Mouse (Mus musculus): ENCODE measurements around the gene Gm49320. TPM values are rescaled to one million over a fixed set of nuclear protein-coding genes. Genes with fewer than 3 reads are reported as not detected.

Gene Gm49320
- 0.34 and 0.79 TPM in 2 replicates for polyA plus RNA-seq (2015; fragmentation: Nextera tagmentation; extraction: Ambion mirVana)

DNA sequence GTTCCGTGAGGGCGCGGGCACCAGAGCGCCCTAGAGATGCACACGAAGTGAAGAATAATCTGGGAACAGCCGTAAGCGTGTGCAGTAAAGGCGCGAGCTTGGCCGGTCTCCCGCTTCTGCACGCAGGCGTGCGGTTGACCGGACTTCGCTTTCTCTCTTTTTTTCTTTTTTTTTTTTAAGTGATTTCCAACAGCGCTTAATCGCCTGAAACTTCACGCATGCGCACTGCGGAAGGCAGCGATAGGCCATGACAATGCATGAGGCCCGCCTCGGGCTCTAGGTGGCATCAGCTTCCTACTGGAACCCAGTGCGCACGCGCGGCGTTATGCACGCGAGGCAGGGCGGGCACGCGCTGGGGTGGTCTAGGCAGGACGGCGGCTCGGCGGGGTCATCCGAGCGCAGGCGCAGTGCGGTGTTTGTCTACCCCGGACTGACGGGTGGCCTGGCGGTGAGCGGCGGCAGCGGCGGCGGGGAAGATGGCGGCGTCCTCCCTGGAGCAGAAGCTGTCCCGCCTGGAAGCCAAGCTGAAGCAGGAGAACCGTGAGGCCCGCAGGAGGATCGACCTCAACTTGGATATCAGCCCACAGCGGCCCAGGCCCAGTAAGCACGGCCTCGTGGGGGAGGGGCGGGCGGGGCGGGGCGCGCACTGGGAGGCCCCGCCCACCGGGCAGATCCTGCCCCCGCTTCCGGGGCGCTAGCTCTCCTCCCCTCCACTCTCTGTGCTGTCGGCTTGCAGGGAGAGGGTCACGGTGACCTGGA, at the start of gene Gm49320, which contains the start of gene Map2k7:
Gene Gm49320, plus strand, starts transcription at position 432 of the 759 bp plus-strand sequence.
Gene Map2k7, plus strand, starts transcription at position 307 of the 759 bp plus-strand sequence.
- Histone ChIP-seq H3K9ac (peak within 1 kb of the TSS; percentile 78), H3K4me3 (peak within 1 kb of the TSS; percentile 82), H3K36me3 (peaks cover 14% of the 10 kb centered on the region), H3K4me2 (peak within 1 kb of the TSS; percentile 72), H3K4me1 (replicated peaks) (peaks cover 27% of the 10 kb centered on the region), H3K27ac (peak within 1 kb of the TSS; percentile 93), H3K9me3 (replicated peaks) (no peaks in the 10 kb centered on the region), H3K27me3 (no peaks in the 10 kb centered on the region)
- ATAC-seq (replicated peaks; ENCODE audit: insufficient number of reproducible peaks, insufficient read depth, low FRiP score, low read depth), result peak; percentile 95
- WGBS, result under 1% methylated on average over 65 of the region's 71 CpGs

DNA sequence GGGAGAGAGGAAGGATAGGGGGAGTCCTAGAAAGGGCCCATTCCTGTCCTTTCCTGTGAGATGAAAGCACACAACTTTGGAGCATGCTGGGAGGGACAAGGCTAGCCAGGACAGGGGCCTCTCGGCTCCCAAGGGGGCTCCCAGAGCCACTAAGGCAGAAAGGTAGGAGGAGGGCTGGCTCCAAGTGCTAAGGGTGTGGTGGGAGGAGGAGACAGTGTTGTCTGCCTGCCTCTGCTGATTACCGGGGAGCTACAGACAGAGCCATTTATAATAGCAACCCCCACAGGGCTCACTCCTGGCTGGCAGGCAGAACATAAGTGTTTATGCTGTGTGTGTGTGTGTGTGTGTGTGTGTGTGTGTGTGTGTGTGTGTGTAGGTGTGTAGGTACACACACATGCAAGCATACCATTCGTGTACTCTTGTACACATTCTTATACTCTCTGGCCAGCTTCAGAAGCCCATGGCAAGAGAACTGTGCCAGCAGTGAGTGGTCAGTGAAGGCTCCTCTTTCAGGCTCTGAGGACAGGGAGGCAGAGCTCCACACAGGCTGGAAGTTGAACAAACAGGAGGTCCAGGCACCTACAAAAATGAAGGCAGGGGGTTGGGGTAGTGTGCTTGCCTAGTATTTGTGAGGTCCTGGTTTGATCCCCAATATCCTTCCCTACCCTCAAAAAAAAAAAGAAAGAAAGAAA, 49.5 kb upstream of the Gm49320 start:
- H3K36me3 ChIP-seq, result peaks cover 23% of the 10 kb centered on the region
- no peak overlapping the region for H3K4me3 ChIP-seq
- no peak overlapping the region for H3K27ac ChIP-seq
- ATAC-seq (replicated peaks; ENCODE audit: insufficient number of reproducible peaks, insufficient read depth, low FRiP score, low read depth), result no peak
- H3K4me2 ChIP-seq, result no peak overlapping the region
- H3K9me3 ChIP-seq (replicated peaks), result no peaks in the 10 kb centered on the region
- H3K27me3 ChIP-seq, result no peaks in the 10 kb centered on the region
- H3K9ac ChIP-seq, result no peak overlapping the region
- peaks cover 8% of the 10 kb centered on the region for H3K4me1 ChIP-seq (replicated peaks)
- 44% methylated on average over 3 of the region's 3 CpGs for WGBS

DNA sequence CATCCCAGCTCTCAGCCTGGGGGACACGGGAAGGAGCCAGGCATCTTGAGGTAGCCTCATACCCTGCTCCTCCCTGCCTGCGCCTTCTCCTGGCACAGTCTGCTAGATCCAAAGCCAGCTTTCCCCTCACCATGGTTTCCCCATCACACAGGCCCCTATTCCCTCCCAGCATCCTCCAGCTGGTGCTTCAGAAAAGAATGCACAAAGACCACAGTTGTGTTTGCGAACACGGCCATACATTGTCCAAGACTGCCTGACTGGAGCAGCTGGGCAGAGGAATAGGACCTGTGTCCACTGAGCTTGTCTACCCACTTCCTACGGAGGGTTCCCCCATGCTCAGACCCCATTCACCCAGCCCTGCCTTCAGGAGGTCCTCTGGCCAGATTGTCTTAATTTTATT, 46.4 kb upstream of the Gm49320 start:
- Histone ChIP-seq H3K27me3 (no peaks in the 10 kb centered on the region), H3K4me1 (replicated peaks) (peaks cover 8% of the 10 kb centered on the region), H3K36me3 (peaks cover 7% of the 10 kb centered on the region; the same call in 1 of the 2 replicates), H3K4me3 (no peak overlapping the region), H3K4me2 (no peak overlapping the region), H3K27ac (no peak overlapping the region), H3K9me3 (replicated peaks) (no peaks in the 10 kb centered on the region), H3K9ac (no peak overlapping the region)
- 72% methylated on average over 5 of the region's 5 CpGs for WGBS
- no peak for ATAC-seq (replicated peaks; ENCODE audit: insufficient number of reproducible peaks, insufficient read depth, low FRiP score, low read depth)

DNA sequence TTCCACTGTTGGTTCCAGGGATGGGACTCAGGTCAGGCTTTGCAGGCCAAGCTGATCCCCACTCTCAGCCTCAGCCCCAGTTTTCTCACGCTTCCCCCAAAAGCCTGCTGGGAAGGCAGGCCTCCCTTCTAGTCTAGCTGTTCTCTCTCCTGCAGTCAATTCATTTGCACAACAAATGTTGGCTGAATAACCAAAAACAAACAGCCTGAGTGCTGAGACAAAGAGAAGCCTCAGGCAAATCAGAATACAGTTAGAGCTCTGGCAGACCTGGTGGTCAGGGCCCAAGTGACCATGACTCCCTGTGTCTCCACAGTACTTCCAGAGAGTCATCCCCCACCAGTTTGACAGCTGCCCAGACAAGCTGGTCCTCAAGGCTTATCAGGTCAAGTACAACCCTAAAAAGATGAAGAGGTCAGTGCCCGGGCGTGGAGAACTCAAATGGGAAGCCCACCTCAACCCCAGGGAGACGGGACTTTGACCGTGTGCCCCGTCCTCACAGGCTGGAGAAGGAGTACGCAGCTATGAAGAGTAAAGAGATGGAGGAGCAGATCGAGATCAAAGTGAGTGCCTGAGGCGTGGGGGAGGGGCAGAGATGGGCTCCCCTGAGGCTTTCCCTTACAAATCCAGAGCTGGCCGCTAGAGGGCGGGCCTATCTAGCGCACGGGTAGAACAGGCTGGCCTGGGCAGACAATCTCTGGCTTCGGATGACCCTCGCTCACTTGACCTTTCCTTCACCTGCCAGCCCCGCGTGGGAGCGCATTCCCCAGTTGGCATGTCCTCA, 45.7 kb upstream of the Gm49320 start:
- 11% methylated on average over 18 of the region's 18 CpGs for WGBS
- H3K27me3 ChIP-seq, result no peaks in the 10 kb centered on the region
- peak overlapping the region; percentile 17; the same call in 1 of the 2 replicates for H3K4me2 ChIP-seq
- H3K36me3 ChIP-seq, result 0 out of 2 replicates have a peak, but pooled peaks cover 5% of the 10 kb centered on the region
- H3K4me3 ChIP-seq, result no peak overlapping the region
- no peak overlapping the region for H3K9ac ChIP-seq
- H3K27ac ChIP-seq, result no peak overlapping the region
- H3K9me3 ChIP-seq (replicated peaks), result no peaks in the 10 kb centered on the region
- H3K4me1 ChIP-seq (replicated peaks), result peaks cover 8% of the 10 kb centered on the region
- peak; percentile 82 for ATAC-seq (replicated peaks; ENCODE audit: insufficient number of reproducible peaks, insufficient read depth, low FRiP score, low read depth)

DNA sequence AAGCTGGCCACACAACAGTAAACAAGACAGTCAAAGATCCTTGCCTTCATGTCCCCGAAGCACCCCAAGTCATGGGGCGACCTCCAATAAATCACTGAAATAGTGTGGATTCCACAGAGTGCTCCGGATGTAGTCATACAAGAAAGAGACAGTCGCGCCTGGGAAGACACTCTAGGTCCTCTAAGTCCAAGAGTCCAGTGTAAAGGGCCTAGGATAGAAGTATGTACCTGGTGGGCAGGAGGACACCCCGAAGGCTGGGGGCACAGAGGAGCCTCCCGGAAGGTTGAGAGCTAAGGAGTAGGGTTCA, 45.1 kb upstream of the Gm49320 start:
- Histone ChIP-seq H3K4me3 (no peak overlapping the region), H3K36me3 (0 out of 2 replicates have a peak, but pooled peaks cover 5% of the 10 kb centered on the region), H3K4me1 (replicated peaks) (peaks cover 8% of the 10 kb centered on the region), H3K4me2 (peak overlapping the region; percentile 17; the same call in 1 of the 2 replicates), H3K27me3 (no peaks in the 10 kb centered on the region), H3K9ac (no peak overlapping the region), H3K9me3 (replicated peaks) (no peaks in the 10 kb centered on the region), H3K27ac (no peak overlapping the region)
- 51% methylated on average over 7 of the region's 7 CpGs for WGBS
- ATAC-seq (replicated peaks; ENCODE audit: insufficient number of reproducible peaks, insufficient read depth, low FRiP score, low read depth), result no peak

DNA sequence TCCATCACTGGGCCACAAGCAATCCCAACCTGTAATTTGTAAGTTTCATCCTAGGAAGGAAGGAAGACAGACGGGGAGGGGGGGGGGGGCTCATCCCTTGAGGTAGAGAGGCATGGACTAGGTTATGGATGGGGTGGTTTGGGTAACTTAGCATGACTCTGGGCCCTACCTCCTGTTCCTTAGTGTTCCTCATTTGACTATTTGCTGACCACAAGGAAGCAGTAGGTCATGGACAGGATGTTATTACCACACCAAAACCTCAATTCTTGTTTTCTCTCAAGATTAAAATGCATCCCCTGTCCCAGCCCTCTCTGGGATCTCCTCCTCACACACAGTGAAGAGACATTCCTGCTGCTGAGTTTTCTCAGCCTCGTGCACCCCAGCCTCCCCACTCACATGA, 37.3 kb upstream of the Gm49320 start:
- Histone ChIP-seq H3K9me3 (replicated peaks) (no peaks in the 10 kb centered on the region), H3K4me3 (no peak overlapping the region), H3K27me3 (peaks cover 20% of the 10 kb centered on the region), H3K4me1 (replicated peaks) (peaks cover 6% of the 10 kb centered on the region), H3K36me3 (no peaks in the 10 kb centered on the region), H3K27ac (no peak overlapping the region), H3K4me2 (no peak overlapping the region), H3K9ac (no peak overlapping the region)
- ATAC-seq (replicated peaks; ENCODE audit: insufficient number of reproducible peaks, insufficient read depth, low FRiP score, low read depth), result no peak
- WGBS, result 54% methylated on average over 2 of the region's 2 CpGs

DNA sequence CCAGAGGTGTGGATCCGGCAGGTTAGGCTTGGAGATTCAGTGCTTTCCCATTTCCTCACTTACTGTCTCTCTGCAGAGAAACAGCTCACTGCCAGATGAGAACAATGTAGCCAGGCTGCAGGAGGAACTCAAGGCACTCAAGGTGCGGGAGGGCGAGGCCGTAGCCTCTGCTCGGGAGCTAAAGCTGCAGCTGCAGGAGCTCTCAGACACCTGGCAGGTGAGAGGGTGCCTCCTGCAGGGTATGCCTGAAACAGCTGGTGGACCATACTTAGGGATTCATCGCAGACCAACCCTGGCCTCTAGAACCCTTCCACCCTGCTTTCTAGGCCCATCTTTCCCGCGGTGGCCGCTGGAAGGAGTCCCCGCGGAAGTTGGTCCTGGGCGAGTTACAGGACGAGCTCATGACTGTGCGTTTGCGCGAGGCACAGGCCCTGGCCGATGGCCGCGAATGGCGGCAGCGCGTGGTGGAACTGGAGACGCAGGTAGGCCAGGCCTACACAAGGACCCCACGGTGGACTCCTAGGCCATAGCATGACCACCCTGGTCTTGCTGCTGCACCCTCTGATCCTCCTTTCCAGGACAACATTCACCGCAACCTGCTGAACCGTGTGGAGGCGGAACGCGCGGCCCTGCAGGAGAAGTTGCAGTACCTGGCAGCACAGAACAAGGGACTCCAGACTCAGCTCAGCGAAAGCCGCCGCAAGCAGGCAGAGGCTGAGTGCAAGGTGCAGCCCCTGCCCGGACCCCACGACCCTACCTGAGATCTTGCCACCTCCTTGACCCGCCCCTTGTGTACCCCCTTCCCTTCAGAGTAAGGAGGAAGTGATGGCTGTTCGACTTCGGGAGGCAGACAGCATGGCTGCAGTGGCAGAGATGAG, 33.2 kb upstream of the Gm49320 start:
- peaks cover 35% of the 10 kb centered on the region for H3K27me3 ChIP-seq
- 28% methylated on average over 38 of the region's 38 CpGs for WGBS
- H3K9me3 ChIP-seq (replicated peaks), result no peaks in the 10 kb centered on the region
- no peak overlapping the region for H3K9ac ChIP-seq
- H3K4me2 ChIP-seq, result peak overlapping the region; percentile 53
- no peak overlapping the region for H3K27ac ChIP-seq
- peaks cover 14% of the 10 kb centered on the region for H3K4me1 ChIP-seq (replicated peaks)
- no peak for ATAC-seq (replicated peaks; ENCODE audit: insufficient number of reproducible peaks, insufficient read depth, low FRiP score, low read depth)
- peak overlapping the region; percentile 23 for H3K4me3 ChIP-seq
- 0 out of 2 replicates have a peak, but pooled peaks cover 3% of the 10 kb centered on the region for H3K36me3 ChIP-seq

DNA sequence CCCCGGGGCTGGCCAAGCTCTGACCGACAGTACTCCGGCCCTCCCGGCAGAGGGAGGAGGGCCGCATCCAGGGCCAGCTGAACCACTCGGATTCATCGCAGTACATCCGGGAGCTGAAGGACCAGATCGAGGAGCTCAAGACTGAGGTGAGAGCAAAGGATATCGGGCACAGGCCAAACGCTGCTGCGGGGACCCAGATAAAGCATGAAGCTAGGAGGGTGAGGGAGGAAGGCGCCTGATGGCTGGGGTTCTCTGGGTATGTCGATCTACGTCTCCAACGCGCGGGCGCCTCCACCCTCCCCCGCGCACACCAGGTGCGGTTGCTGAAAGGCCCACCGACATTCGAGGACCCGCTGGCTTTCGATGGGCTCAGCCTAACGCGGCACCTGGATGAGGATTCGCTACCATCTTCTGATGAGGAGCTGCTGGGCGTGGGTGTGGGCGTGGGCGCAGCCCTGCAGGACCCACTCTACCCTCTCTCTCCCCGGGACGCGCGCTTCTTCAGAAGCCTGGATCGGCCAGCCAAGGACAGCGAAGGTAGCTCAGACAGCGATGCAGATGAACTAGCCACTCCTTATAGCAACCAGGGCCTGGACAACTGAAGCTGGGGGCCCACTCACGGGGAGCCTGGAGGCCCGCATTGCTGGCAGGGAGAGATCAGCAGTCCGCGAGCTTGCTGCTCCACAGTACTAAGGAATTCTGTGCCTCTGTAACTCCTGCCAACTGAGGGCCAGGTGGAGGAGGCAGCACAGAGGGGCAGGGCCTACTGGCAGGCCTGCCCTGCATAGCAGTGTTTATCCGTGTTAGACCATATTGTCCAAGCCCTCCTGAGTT, 32.3 kb upstream of the Gm49320 start:
- Histone ChIP-seq H3K27ac (no peak overlapping the region), H3K4me2 (peak overlapping the region; percentile 53), H3K4me3 (peak overlapping the region; percentile 23), H3K27me3 (peaks cover 35% of the 10 kb centered on the region), H3K9me3 (replicated peaks) (no peaks in the 10 kb centered on the region), H3K9ac (peak overlapping the region; percentile 28; the same call in 1 of the 2 replicates), H3K4me1 (replicated peaks) (peaks cover 14% of the 10 kb centered on the region), H3K36me3 (0 out of 2 replicates have a peak, but pooled peaks cover 3% of the 10 kb centered on the region)
- WGBS, result 15% methylated on average over 44 of the region's 44 CpGs
- 0 out of 2 replicates have a peak, but pooled peaks have one; percentile 31 for ATAC-seq (replicated peaks; ENCODE audit: insufficient number of reproducible peaks, insufficient read depth, low FRiP score, low read depth)

DNA sequence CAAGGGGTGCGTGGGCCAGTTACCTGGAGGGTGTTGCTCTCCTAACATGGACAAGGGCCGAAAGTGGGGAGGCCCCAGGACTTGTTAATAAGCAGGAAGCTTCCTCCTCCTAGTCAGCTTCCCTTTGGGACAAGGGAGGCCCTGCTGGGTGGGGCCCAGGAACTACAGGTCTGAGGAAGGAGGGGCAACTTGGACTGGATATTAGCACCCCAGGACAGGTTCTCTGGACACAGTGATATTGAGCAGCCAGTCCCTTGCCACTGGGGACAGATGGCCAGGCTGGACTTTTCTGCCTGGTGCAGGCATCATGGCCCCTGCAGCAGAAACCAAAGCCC, 31.7 kb upstream of the Gm49320 start:
- peaks cover 14% of the 10 kb centered on the region for H3K4me1 ChIP-seq (replicated peaks)
- no peaks in the 10 kb centered on the region for H3K9me3 ChIP-seq (replicated peaks)
- no peak overlapping the region for H3K9ac ChIP-seq
- H3K27me3 ChIP-seq, result peaks cover 35% of the 10 kb centered on the region
- H3K27ac ChIP-seq, result no peak overlapping the region
- no peak overlapping the region for H3K4me3 ChIP-seq
- H3K4me2 ChIP-seq, result peak overlapping the region; percentile 53; the same call in 1 of the 2 replicates
- WGBS, result 65% methylated on average over 2 of the region's 2 CpGs
- ATAC-seq (replicated peaks; ENCODE audit: insufficient number of reproducible peaks, insufficient read depth, low FRiP score, low read depth), result no peak
- H3K36me3 ChIP-seq, result 0 out of 2 replicates have a peak, but pooled peaks cover 3% of the 10 kb centered on the region

DNA sequence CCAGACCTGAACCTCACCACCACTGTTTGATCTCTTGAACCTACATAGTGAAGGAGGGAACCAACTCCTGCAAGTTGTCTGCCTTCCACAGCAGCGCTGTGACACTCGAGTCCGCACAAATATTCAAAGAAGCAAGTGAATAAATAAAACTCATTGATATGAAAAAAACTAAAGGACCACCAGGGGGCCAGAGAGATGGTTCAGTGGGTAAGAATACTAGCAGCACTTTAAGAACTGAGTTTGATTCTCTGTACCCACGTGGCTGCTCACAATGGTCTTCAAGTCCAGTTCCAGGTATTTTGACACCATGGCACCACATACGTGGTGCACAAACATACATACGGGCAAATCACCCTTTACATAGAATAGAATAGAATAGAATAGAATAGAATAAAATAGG, 27.6 kb upstream of the Gm49320 start:
- Histone ChIP-seq H3K36me3 (0 out of 2 replicates have a peak, but pooled peaks cover 3% of the 10 kb centered on the region), H3K9me3 (replicated peaks) (no peaks in the 10 kb centered on the region), H3K27ac (no peak overlapping the region), H3K4me3 (no peak overlapping the region), H3K27me3 (peaks cover 47% of the 10 kb centered on the region), H3K4me1 (replicated peaks) (peaks cover 33% of the 10 kb centered on the region), H3K9ac (no peak overlapping the region), H3K4me2 (no peak overlapping the region)
- WGBS, result 77% methylated on average over 6 of the region's 6 CpGs
- ATAC-seq (replicated peaks; ENCODE audit: insufficient number of reproducible peaks, insufficient read depth, low FRiP score, low read depth), result no peak

Data from heart, embryonic 15.5 days (tissue).